Mouse (Mus musculus) thymus, postnatal 36 days (tissue): Measurements from ENCODE around the gene Gm128.

Source experiments
- DNase-seq, 2 experiments: peaks; one replicate each; pipeline ENCODE4 v3.0.0; 2022; ENCODE audit warnings: mixed read lengths in 2 of 2

The Gm128 gene

DNA sequence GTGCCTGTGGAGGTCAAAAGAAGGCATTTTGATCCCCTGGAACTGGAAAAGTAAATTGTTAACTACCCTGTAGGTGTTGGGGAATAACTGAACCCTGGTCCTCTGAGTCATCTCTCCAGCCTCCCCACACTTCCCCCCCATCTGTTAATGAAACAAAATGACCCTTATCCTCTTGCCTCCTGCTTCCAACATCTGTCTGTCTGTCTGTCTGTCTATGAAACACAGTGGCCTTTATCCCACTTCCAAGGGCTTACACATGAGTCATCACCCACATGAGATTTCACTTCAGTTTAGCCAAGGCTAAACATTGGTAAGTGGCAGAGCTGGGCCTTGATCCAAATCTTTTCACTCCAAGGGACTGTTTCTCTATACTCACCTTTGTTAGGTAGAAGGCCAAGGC lies 26.5 kb upstream of the Gm128 start:
- no peak for DNase-seq

- no peak for DNase-seq
Observed at GRCm38 (mm10) chr3:95266052-95266451, 24.7 kb upstream of the Gm128 start.

GRCm38 (mm10) chr3:95264724-95265123 lies 23.3 kb upstream of the Gm128 start:
- no peak for DNase-seq

- DNase-seq: peak; percentile 78 to 81
Observed at GRCm38 (mm10) chr3:95263089-95263739, 21.8 kb upstream of the Gm128 start.

GRCm38 (mm10) chr3:95261975-95262374 lies 20.6 kb upstream of the Gm128 start:
- DNase-seq: no peak

DNA sequence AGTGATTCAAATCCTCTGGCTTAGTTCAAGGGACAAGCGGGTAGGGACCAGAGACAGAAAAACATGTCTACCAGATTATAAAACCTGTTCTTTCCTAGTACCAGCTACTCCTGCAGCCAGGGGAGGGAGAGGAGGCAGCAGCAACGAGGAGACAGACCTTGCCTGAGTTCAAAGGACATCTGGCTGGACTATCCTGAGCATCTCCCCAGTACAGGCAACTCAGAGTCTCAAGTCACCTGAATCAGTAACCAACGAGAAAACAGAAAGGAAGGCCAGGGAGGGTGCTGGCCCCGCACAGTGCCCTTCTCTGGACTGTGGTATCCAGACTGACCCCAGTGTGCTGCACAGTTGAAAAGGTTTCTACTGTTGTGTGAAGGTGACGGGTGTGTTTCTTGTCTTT lies 15.5 kb upstream of the Gm128 start:
- no peak for DNase-seq

- DNase-seq: no peak
Observed at GRCm38 (mm10) chr3:95250783-95251424, 9.5 kb upstream of the Gm128 start, which contains the start of gene Bnipl. TSS of gene Bnipl (minus strand) at chr3:95251193.

GRCm38 (mm10) chr3:95250361-95250760 lies 9.0 kb upstream of the Gm128 start:
- no peak for DNase-seq

- DNase-seq: no peak
Observed at GRCm38 (mm10) chr3:95247660-95248336, 6.4 kb upstream of the Gm128 start.

DNA sequence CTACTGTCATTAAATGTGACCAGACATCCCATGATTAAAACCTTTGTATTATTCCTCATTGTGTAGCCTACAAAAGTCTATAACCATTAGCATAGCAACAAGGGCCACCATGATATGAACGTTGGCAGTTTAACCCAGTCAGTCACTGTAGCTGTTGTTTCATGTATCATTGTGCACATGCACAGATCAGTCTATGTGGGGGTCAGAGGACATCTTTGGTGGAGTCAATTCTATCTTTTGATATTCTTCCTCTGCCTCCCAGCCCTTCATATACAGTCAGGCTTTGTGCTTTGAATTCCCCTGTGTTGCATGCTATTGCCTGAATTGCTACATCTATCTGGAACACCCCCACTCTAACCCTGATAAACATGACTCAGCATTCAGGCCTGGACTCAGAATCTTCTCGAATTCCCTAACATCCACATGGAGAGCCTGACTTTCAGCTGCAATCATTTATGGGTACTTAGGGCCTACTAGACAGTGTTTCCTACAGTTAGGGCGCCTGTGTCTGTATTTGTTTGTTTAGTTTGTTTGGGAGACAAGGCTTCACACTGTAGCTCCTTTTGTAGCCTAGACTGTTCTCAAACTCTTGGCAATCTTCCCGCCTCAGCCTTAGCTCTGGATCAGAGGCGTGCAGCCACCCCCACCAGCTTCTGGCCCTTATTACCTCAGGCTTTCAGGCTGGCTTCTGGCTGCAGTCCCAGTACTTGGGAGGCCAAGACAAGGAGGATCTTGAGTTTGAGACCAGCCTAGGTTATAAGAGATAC lies 5.2 kb upstream of the Gm128 start:
- no peak for DNase-seq

DNA sequence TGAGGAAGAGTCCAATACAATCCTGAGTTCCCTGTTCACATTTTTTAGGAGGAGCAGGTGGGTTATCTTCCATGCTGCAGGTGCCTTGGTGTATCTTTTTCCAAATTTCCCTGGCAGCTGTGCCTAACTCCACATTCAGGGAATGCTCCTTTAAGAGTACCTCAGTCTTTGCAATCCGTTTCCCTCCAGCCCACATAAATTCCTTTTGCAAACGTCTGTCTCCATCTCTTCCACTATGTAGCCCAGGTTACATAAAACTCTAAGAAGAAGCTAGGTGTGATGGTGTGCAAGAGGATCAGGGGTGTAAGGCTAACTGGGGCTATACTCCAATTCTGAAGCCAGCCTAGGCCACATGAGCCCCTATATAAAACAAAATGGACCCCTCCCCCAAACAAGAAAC lies 1.7 kb upstream of the Gm128 start:
- no peak for DNase-seq

GRCm38 (mm10) chr3:95240900-95241299 lies 498 bp downstream of the Gm128 start:
- no peak for DNase-seq

DNA sequence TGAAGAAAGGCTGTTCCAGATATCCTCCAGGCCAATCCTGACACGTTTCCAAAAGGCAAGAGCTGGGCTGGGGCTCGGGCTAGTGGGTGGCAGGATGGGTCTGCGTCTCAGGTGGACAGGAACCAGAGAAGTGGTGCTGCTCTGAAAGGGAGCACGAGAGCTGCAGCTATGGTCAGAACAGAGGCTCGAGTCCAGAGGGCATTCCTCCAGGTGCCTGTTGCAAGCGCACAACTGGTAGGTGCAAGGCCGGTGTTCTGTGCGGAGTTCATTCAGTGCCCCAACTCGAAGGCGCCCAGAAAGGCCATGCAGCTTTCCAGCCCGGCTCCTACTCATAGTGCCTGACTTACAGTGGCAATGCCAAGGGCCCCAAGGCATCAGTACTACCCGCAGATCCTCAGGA lies 1.4 kb downstream of the Gm128 start:
- DNase-seq: no peak

DNA sequence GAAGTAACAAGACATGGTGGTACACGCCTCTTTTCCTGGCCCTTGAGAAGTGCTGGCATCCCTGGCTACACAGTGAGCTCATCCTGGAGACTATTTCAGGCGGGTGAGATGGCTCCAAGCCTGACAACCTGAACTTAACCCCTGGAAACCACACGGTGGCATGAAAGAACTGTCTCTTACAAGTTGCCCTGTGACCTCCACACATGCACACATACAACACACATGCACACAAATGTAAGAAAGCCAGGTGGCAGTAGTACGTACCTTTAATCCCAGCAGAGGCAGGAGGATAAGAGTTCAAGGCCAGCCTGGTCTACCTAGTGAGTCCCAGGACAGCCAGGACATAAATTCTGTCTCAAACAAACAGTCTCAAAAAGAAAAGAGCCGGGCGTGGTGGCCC lies 2.4 kb downstream of the Gm128 start:
- DNase-seq: no peak

- DNase-seq: no peak
Observed at GRCm38 (mm10) chr3:95237541-95238099, 3.8 kb downstream of the Gm128 start.

DNA sequence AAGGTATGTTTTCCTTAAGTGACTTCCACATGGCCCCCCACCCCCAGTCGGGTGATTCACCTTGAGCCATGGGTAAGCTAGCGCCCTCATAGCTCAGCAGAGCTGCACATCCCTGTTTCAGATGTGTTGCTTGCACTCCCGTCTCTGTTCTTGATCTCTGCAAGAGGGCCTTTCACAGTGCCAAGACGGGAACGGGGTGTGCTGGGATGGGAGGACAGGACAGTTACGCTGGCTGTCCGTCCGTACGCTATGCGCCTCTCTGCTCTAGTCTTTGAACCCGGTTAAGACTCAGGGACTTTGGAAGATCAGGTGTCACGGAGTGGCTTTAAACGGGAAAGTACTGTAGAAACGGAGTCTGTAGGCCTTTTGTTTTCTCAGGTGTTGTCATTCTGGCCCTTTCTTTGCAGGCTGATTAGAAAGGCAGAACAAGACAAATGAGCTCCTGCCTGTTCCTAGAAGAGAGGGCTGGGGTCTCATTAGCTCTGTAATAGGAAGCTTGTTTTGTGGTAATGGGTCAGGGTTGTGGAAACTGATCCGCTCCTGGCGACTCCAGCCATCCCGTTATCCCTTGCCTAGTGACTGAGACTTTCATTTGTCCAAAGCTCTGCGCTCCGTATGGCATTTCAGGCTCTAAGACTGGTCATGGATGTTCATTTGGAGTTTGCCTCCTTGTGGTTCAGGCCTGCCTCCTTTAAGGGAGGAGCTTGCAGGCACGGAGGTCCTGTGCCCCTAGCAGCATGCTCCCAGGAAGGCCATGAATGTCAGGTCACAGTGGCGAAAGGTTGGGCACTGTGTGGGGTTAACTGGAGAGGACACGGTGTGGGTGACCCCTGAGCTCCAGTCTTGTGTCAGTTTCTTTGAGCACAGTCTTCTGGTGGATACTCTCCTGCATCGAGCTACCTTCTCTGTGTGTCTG lies 5.8 kb downstream of the Gm128 start:
- DNase-seq: no peak

DNA sequence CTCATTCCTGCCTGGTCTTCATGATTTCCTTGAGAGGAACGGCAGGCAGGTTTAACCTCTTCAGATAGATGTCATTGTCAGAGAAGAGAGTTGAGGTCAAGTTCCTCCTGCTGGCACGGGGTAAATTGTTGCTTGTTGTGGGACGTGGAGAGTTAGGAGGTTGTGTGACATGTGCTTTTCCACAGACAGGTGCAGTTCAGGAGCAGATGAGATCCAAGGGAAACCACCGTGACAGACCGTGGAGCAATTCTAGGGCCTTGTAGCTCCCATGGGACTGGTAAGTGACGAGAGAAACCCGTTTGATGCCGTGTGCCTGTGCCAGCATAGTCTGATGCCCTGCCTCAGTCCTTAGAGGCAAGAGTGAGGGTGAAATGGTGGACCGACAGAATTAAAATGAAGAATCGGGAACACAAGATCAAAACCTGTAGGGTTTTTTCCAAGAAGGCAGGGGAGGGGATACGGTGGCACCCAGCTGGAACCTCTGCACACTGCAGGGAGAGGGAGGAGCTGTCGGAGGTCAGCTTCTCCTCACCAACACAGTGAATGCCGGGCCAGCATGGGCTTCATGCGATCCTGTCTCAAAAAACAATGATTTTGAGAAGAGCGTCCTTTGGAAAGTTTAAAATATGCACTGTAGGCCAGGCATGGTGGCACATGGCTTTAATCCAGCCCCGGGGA lies 8.0 kb downstream of the Gm128 start:
- no peak for DNase-seq

DNA sequence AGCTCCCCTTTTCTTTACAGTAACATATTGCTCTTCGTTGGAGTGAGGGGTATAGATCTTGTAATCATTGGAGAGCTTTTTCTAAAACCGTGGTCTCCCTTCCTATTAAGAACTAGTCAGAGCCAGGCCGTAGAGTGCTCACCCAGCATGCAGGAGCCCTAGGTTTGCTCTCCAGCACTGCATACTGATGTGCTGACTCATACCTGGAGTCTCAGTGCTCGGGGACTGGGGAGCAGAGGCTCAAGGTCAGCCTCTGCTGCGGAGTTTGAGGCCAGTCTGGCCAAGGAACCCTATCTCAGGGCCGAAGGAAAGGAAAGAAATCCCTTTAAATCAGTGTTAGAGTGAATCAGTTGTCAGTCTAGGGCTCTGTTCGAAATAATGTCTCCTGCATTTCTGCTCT lies 8.6 kb downstream of the Gm128 start:
- DNase-seq: no peak

DNA sequence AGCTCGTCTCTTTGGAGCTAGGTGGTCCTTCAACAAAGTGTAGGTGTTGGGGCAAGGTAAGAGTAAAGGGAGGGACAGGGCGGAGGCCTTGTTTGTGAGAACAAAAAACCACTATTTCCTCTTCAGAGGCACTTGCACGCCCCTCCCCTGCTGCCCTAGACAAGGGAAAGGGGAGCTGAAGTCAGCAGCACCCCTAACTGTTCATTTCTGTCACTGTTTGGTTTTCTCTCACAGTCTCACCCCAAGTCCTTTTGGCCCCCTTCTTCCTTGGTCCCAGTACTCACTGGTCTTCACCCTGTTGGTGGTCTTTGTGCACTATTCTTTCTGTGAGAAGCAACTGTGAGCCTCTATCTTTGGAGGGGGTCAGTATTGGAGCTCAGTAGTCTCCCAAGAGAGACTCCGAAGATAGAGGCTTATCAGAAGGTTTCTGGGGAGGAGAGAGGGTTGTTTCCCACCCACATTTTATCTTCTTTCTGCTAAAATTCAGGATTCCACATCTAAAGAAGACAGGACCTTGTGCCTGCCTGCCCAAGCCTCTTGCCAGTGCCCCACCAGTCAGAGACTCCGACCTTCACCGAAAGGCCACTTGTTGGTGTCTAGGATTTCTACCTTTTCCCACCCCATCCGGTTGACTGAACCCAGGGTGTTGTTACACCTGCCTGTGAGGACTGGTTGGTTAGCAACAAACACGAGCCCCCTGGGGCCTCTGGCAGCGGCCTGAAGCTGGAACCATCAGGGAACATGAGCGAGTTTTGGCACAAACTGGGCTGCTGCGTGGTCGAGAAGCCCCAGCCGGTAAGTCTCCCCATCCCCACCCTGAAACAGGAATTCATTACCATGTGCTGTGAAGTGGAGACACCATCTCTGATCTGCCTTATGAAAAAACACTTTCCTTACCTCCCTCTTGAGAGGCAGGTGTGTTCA lies 9.8 kb downstream of the Gm128 start, which contains the start of gene Mllt11:
Mllt11 (minus strand) TSS at position 874 of the 924 bp plus-strand sequence.
- DNase-seq: peak in 1 of 2 experiments; percentile 78
